Mouse (Mus musculus) ES-Bruce4 (cell line): ENCODE data around the gene Slc22a23.

ENCODE experiments used
- CTCF ChIP-seq: IDR thresholded peaks from one replicate; pipeline ENCODE4 v1.8.1; 2011; ENCODE audit warnings: low read depth, low read length
- EP300 ChIP-seq: IDR thresholded peaks from 2 replicates; pipeline ENCODE4 v1.6.1; 2011; ENCODE audit warnings: low read depth, low read length; ENCODE audit not compliant: insufficient read depth
- POLR2A ChIP-seq: IDR thresholded peaks from one replicate; pipeline ENCODE4 v1.8.1; 2011; ENCODE audit warnings: low read length; ENCODE audit not compliant: insufficient read depth

- TF ChIP-seq CTCF (no peak), POLR2A (no peak), EP300 (no peak)
Observed at GRCm38 (mm10) chr13:34288129-34288528, 56.9 kb downstream of the Slc22a23 start.
